Mouse (Mus musculus) C2C12 (cell line): ENCODE measurements around the gene Fbxl17.

Experiments
- CTCF ChIP-seq: IDR thresholded peaks from one replicate; pipeline ENCODE4 v1.5.1; 2011; ENCODE audit not compliant: control insufficient read depth, insufficient read depth, insufficient read length
- MYOG ChIP-seq: IDR thresholded peaks from one replicate; pipeline ENCODE4 v1.6.1; 2011; ENCODE audit not compliant: control insufficient read depth, insufficient read length; ENCODE audit errors: extremely low read depth
- USF1 ChIP-seq: IDR thresholded peaks from one replicate; pipeline ENCODE4 v1.6.1; 2011; ENCODE audit warnings: low read depth, mild to moderate bottlenecking, control low read depth, moderate library complexity

GRCm38 (mm10) chr17:63498717-63499635 lies 841 bp downstream of the Fbxl17 start:
- TF ChIP-seq USF1 = no peak
- no peak for TF ChIP-seq CTCF
- TF ChIP-seq MYOG = no peak
